Mouse (Mus musculus): ENCODE results near the gene Prkn. TPM values are rescaled to one million over a fixed set of nuclear protein-coding genes. Genes with fewer than 3 reads are reported as not detected.
A peak's percentile ranks its signal among the peaks of the same experiment; 100 is the strongest.

Prkn gene
- polyA plus RNA-seq, 1 experiment from 2014 or later: 1.7 TPM

DNA sequence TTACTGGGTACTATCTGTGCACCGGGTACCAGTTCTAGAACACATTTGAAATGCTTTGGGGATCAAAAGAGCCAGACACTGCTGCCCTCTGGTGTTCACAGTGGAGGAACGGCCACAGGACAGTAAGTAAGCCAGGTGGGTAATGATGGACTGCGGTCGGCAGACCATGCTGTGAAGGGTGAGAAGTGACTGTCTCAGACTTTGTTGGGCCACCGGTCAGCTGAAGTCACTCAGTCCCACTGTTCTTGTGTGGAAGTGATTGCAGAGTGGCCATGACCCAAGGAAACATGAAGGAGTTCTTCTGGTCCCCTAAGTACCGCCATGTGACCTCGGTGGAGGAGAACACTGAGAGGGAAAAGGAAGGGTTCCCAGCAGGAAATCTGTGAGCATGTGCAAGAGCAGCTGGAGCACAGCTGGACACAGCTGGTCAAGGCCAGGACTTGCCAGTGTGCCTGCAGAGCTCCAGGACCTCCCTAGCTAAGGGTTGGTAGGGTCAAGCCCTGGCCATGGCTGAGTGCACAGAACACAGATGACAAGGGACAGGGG, 1135.0 kb downstream of the Prkn start:
- Histone ChIP-seq H3K9me3 (replicated peaks; ENCODE audit: control insufficient read depth, low read length) (no peaks in the 10 kb centered on the region), H3K36me3 (ENCODE audit: control insufficient read depth, insufficient read depth, low read length) (no peaks in the 10 kb centered on the region), H3K27me3 (ENCODE audit: control insufficient read depth, insufficient read depth, low read length) (peaks cover 25% of the 10 kb centered on the region), H3K27ac (ENCODE audit: low read depth, low read length) (no peak overlapping the region), H3K4me2 (no peak overlapping the region), H3K4me1 (ENCODE audit: control insufficient read depth, insufficient read depth, low read length) (no peaks in the 10 kb centered on the region), H3K9ac (ENCODE audit: low read depth, low read length) (no peak overlapping the region), H3K4me3 (ENCODE audit: low read depth, low read length) (no peak overlapping the region)
- 32% methylated on average over 7 of the region's 7 CpGs for WGBS (ENCODE audit: insufficient replicate concordance)
- no peak for ATAC-seq (replicated peaks; ENCODE audit: insufficient number of reproducible peaks, low FRiP score, low TSS enrichment)

DNA sequence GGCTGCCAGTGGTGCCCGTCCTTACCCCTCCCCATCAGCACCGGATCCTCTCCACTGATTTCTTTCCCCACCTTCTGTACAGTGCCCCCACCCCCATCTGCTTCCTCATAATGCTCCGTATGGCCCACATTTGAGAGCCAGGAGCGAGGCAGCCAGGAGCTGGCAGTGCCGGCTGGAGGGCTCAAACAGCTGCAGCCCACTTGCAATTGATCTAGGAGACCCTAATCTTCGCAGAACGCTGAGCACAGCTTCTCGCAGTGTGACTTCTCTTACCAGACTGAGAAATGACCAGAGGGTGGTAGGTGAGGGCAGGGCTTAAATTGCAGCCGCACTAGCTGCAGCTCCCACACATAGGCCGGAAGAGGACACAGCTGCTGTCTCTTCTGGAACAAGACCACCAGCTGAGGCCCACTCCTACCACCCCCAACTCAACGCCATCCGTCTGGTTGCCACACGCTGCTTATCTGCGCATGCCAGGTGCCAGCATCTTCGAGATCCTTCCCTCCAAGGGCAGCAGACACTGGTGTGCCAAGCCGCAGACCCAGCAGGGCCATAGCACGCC, 1138.2 kb downstream of the Prkn start:
- Histone ChIP-seq H3K27me3 (ENCODE audit: control insufficient read depth, insufficient read depth, low read length) (peaks cover 21% of the 10 kb centered on the region), H3K9ac (ENCODE audit: low read depth, low read length) (no peak overlapping the region), H3K27ac (ENCODE audit: low read depth, low read length) (no peak overlapping the region), H3K36me3 (ENCODE audit: control insufficient read depth, insufficient read depth, low read length) (no peaks in the 10 kb centered on the region), H3K4me1 (ENCODE audit: control insufficient read depth, insufficient read depth, low read length) (no peaks in the 10 kb centered on the region), H3K4me2 (no peak overlapping the region), H3K9me3 (replicated peaks; ENCODE audit: control insufficient read depth, low read length) (no peaks in the 10 kb centered on the region), H3K4me3 (ENCODE audit: low read depth, low read length) (no peak overlapping the region)
- WGBS (ENCODE audit: insufficient replicate concordance): 35% methylated on average over 17 of the region's 17 CpGs
- no peak for ATAC-seq (replicated peaks; ENCODE audit: insufficient number of reproducible peaks, low FRiP score, low TSS enrichment)

DNA sequence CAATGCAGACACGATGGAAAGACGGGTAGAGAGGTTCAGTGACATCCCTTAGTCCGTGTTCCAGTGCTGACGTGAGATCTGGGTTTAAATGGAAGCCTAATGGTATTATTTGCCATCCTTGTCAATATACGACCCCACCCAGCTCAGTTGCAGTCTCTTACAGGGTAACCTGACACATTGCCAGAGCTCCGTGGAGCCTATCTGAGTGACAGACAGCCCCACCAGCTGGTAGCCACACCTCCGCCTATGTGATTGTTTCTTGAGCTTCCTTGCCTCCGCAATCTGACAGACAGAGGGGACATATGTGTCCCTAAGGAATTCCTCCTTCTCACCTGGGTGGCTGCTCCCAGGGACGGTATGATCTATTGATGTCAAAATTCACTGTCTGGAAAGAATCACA, 1141.5 kb downstream of the Prkn start:
- Histone ChIP-seq H3K9ac (ENCODE audit: low read depth, low read length) (no peak overlapping the region), H3K4me3 (ENCODE audit: low read depth, low read length) (no peak overlapping the region), H3K27ac (ENCODE audit: low read depth, low read length) (no peak overlapping the region), H3K36me3 (ENCODE audit: control insufficient read depth, insufficient read depth, low read length) (no peaks in the 10 kb centered on the region), H3K27me3 (ENCODE audit: control insufficient read depth, insufficient read depth, low read length) (peaks cover 12% of the 10 kb centered on the region), H3K9me3 (replicated peaks; ENCODE audit: control insufficient read depth, low read length) (no peaks in the 10 kb centered on the region), H3K4me1 (ENCODE audit: control insufficient read depth, insufficient read depth, low read length) (no peaks in the 10 kb centered on the region), H3K4me2 (no peak overlapping the region)
- 51% methylated on average over 9 of the region's 9 CpGs for WGBS (ENCODE audit: insufficient replicate concordance)
- ATAC-seq (replicated peaks; ENCODE audit: insufficient number of reproducible peaks, low FRiP score, low TSS enrichment): no peak

DNA sequence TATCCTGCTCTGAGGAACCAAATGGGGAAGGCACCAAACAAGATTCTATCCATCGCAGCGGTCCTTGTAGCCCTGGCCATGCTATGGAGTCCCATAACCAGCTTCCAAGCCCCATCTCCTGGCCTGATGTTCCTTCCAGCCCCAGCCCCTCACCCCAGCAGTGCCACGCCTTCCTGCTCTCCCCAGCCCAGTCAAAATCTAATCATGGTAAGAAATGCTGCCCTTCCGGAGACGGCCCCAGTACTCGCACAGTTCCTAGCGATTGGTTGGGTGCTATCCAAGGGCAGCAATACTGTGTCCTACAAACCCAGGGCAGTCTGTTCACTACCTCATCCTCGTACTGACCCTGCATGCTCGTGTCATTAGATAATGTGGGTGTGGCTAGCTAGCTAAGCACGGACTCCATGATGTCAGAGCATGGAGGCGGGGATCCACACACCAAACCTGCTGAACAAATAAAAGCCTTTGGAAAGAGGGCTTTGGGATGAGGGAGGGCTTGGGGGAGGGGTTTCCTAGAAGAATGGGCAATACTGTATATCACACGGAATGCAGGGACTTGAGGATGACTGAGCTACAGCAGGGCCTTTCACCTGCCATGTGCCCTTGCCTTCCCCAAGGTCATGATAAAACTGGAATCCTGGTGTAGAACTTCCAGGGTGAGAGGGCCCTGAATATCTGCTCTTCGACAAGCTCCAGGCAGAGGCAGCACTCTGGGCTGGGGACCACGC, 1148.1 kb downstream of the Prkn start:
- WGBS (ENCODE audit: insufficient replicate concordance): 40% methylated on average over 14 of the region's 14 CpGs
- Histone ChIP-seq H3K4me1 (ENCODE audit: control insufficient read depth, insufficient read depth, low read length) (peaks cover 6% of the 10 kb centered on the region), H3K27me3 (ENCODE audit: control insufficient read depth, insufficient read depth, low read length) (no peaks in the 10 kb centered on the region), H3K9me3 (replicated peaks; ENCODE audit: control insufficient read depth, low read length) (no peaks in the 10 kb centered on the region), H3K4me3 (ENCODE audit: low read depth, low read length) (no peak overlapping the region), H3K9ac (ENCODE audit: low read depth, low read length) (no peak overlapping the region), H3K4me2 (no peak overlapping the region), H3K27ac (ENCODE audit: low read depth, low read length) (no peak overlapping the region), H3K36me3 (ENCODE audit: control insufficient read depth, insufficient read depth, low read length) (no peaks in the 10 kb centered on the region)
- ATAC-seq (replicated peaks; ENCODE audit: insufficient number of reproducible peaks, low FRiP score, low TSS enrichment): peak; percentile 70; the same call in 1 of the 2 replicates

DNA sequence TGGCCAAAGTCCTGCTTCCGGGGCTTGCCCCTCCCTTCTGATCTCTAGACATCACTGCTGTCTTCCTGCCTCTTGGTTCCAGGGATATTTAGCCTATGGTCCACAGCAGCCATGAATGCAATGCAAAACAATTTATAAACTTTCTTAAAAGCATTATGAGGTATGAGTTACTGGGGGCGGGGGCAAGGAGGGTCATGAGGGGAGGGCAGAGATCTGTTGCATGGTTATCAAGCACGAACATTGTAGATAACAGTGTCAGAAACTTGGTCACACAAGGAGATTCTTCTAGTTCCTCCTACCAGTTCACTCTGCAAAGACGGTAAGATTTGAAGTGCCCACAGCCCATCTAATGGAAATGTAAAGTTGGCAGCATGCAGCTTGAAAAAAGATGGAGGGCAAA, 1149.1 kb downstream of the Prkn start:
- no peak for ATAC-seq (replicated peaks; ENCODE audit: insufficient number of reproducible peaks, low FRiP score, low TSS enrichment)
- Histone ChIP-seq H3K4me2 (no peak overlapping the region), H3K4me3 (ENCODE audit: low read depth, low read length) (no peak overlapping the region), H3K36me3 (ENCODE audit: control insufficient read depth, insufficient read depth, low read length) (no peaks in the 10 kb centered on the region), H3K27me3 (ENCODE audit: control insufficient read depth, insufficient read depth, low read length) (no peaks in the 10 kb centered on the region), H3K4me1 (ENCODE audit: control insufficient read depth, insufficient read depth, low read length) (peaks cover 6% of the 10 kb centered on the region), H3K27ac (ENCODE audit: low read depth, low read length) (no peak overlapping the region), H3K9me3 (replicated peaks; ENCODE audit: control insufficient read depth, low read length) (no peaks in the 10 kb centered on the region), H3K9ac (ENCODE audit: low read depth, low read length) (no peak overlapping the region)
- WGBS (ENCODE audit: insufficient replicate concordance): 72% methylated on average over 4 of the region's 4 CpGs

DNA sequence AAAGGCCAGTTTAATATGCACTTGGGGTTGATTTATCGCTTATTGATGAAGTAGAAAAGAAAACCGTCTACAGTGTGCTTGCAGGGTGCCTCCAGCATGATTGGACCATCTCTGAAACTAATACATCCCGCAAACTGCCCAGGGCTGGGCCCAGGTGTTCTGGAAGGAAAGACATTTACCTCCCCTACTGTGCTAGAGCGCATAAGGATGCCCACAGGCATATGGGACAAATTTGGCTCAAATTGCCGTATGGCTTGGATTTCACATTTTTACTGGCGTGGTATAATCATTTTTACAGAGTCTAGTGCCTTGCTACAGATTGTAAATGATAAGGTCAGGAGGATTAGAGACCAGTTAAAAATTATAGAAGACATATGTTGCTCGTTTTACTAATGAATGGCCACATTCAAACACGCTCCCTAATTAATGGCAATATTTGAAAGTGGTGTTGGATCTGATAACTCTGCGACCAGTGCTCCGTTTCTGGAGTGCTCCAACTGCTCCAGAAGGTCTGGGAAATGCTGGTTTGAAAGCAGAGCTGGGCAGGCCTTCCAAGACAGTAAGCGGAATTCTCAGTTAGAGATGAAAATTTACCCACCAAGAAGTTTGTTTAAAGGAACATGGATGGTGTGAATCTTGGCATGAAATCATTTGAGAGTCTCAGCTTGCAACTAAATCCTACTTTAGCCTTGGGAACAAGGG, 1150.4 kb downstream of the Prkn start:
- no peaks in the 10 kb centered on the region for H3K36me3 ChIP-seq (ENCODE audit: control insufficient read depth, insufficient read depth, low read length)
- H3K4me1 ChIP-seq (ENCODE audit: control insufficient read depth, insufficient read depth, low read length): peaks cover 6% of the 10 kb centered on the region
- H3K4me3 ChIP-seq (ENCODE audit: low read depth, low read length): no peak overlapping the region
- no peak overlapping the region for H3K9ac ChIP-seq (ENCODE audit: low read depth, low read length)
- H3K4me2 ChIP-seq: no peak overlapping the region
- 83% methylated on average over 11 of the region's 11 CpGs for WGBS (ENCODE audit: insufficient replicate concordance)
- H3K27me3 ChIP-seq (ENCODE audit: control insufficient read depth, insufficient read depth, low read length): no peaks in the 10 kb centered on the region
- H3K9me3 ChIP-seq (replicated peaks; ENCODE audit: control insufficient read depth, low read length): no peaks in the 10 kb centered on the region
- no peak overlapping the region for H3K27ac ChIP-seq (ENCODE audit: low read depth, low read length)
- no peak for ATAC-seq (replicated peaks; ENCODE audit: insufficient number of reproducible peaks, low FRiP score, low TSS enrichment)

DNA sequence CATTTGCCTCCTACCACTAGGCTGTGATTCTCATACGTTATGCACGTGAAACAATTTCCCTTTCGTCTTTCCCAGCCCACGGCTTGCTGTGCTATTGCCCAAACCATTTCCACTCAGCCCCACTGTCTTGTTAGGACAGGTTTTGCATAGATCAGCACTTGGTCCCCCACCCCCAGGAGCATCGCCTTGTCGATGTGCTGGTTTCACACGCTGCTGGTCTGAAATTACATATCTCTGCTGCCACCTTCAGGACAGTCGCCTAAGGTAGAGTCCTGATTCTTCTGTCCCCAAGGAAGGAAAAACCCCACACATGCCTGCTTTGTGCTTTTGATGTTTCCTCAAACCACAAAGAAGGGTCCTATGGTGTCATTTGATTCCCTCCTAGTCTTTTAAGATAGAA, 1153.1 kb downstream of the Prkn start:
- Histone ChIP-seq H3K27me3 (ENCODE audit: control insufficient read depth, insufficient read depth, low read length) (0 out of 2 replicates have a peak, but pooled peaks cover 2% of the 10 kb centered on the region), H3K9me3 (replicated peaks; ENCODE audit: control insufficient read depth, low read length) (no peaks in the 10 kb centered on the region), H3K4me2 (no peak overlapping the region), H3K4me1 (ENCODE audit: control insufficient read depth, insufficient read depth, low read length) (peaks cover 9% of the 10 kb centered on the region), H3K4me3 (ENCODE audit: low read depth, low read length) (no peak overlapping the region), H3K36me3 (ENCODE audit: control insufficient read depth, insufficient read depth, low read length) (no peaks in the 10 kb centered on the region), H3K27ac (ENCODE audit: low read depth, low read length) (no peak overlapping the region), H3K9ac (ENCODE audit: low read depth, low read length) (no peak overlapping the region)
- ATAC-seq (replicated peaks; ENCODE audit: insufficient number of reproducible peaks, low FRiP score, low TSS enrichment): no peak
- 33% methylated on average over 8 of the region's 8 CpGs for WGBS (ENCODE audit: insufficient replicate concordance)

DNA sequence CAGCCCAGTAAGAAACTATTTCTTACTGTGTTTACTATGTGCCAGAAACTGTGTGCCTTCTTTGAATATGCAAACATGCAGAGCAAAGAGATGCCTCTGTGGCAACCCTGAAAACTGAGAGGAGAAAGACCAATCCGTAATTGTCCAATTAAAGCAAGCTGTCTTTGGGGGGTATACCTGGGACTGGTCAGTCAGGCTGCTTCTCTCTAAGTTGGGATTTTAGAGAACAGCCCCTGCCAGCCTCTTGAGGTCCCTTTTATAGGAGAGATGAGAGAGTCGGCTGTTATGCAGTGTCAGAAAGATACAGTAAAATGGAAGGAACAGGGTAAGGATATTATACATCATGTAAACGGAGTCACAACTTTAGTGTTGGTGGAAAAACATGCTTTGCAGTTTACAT, 1154.1 kb downstream of the Prkn start:
- H3K9ac ChIP-seq (ENCODE audit: low read depth, low read length): no peak overlapping the region
- H3K4me2 ChIP-seq: no peak overlapping the region
- H3K27me3 ChIP-seq (ENCODE audit: control insufficient read depth, insufficient read depth, low read length): 0 out of 2 replicates have a peak, but pooled peaks cover 2% of the 10 kb centered on the region
- peaks cover 4% of the 10 kb centered on the region; the same call in 1 of the 2 replicates for H3K4me1 ChIP-seq (ENCODE audit: control insufficient read depth, insufficient read depth, low read length)
- H3K4me3 ChIP-seq (ENCODE audit: low read depth, low read length): no peak overlapping the region
- no peak overlapping the region for H3K27ac ChIP-seq (ENCODE audit: low read depth, low read length)
- no peaks in the 10 kb centered on the region for H3K9me3 ChIP-seq (replicated peaks; ENCODE audit: control insufficient read depth, low read length)
- WGBS (ENCODE audit: insufficient replicate concordance): 69% methylated on average over 3 of the region's 3 CpGs
- ATAC-seq (replicated peaks; ENCODE audit: insufficient number of reproducible peaks, low FRiP score, low TSS enrichment): no peak
- H3K36me3 ChIP-seq (ENCODE audit: control insufficient read depth, insufficient read depth, low read length): no peaks in the 10 kb centered on the region

Measured in heart, embryonic 11.5 days (tissue).